Mouse (Mus musculus): ENCODE measurements around the gene Hist3h2ba.

GRCm38 (mm10) chr11:58918759-58919158 is 30.0 kb upstream of the Hist3h2ba start:
- no peak for TF ChIP-seq POLR2A (IDR thresholded peaks at IDR 0.05; ENCODE audit: borderline replicate concordance, extremely low read depth, insufficient read depth, insufficient read length, poor library complexity, severe bottlenecking)
- no peak for TF ChIP-seq CTCF (IDR thresholded peaks at IDR 0.05; ENCODE audit: borderline replicate concordance, extremely low read depth, insufficient read depth, insufficient read length)
